Mouse (Mus musculus) spleen, adult 2 months (tissue): Measurements from ENCODE around the gene 1700049E17Rik2. TPM values are rescaled to one million over a fixed set of nuclear protein-coding genes. Genes with fewer than 3 reads are reported as not detected.
"Not testable (repeated sequence)": the region's sequence is repeated elsewhere in the genome, so short reads cannot be mapped to it uniquely, and the experiment has no call there.

Source experiments
- DNase-seq, 2 experiments: peaks; one replicate each; pipeline versions ENCODE4 v3.0.0 to v3.0.0-alpha.2; 2012 to 2021; ENCODE audit warnings: low spot score in 2 of 2, low read depth in 1 of 2
- H3K27ac ChIP-seq: fragments of 200-500 bp; 2 replicates; pipeline ENCODE4 v1.5.1; 2012; ENCODE audit warnings: low read length, inconsistent platforms; ENCODE audit not compliant: insufficient read depth
- H3K27me3 ChIP-seq: fragments of 200-500 bp; 2 replicates; pipeline ENCODE4 v1.6.1; 2012; ENCODE audit warnings: mild to moderate bottlenecking, moderate library complexity, low read length, inconsistent platforms; ENCODE audit not compliant: control insufficient read depth, insufficient read depth
- H3K36me3 ChIP-seq: fragments of 200-500 bp; 2 replicates; pipeline ENCODE4 v1.6.1; 2012; ENCODE audit warnings: mild to moderate bottlenecking, low read length, inconsistent platforms; ENCODE audit not compliant: control insufficient read depth, insufficient read depth
- H3K4me1 ChIP-seq: fragments of 200-500 bp; 2 replicates; pipeline ENCODE4 v1.6.1; 2011; ENCODE audit warnings: inconsistent platforms; ENCODE audit not compliant: control insufficient read depth, insufficient read depth, insufficient read length
- H3K4me3 ChIP-seq: fragments of 200-500 bp; 2 replicates; pipeline ENCODE4 v1.5.1; 2011; ENCODE audit warnings: mild to moderate bottlenecking, inconsistent platforms; ENCODE audit not compliant: insufficient read depth, insufficient read length; ENCODE audit errors: extremely low read depth
- WGBS: fragments of 180-500 bp; shearing (Covaris S2); methylation state at CpG from one replicate; pipeline ENCODE4 v1.1.7; 2018; 5-methylcytosine and 5-hydroxymethylcytosine counted together
- polyA plus RNA-seq: library from polyadenylated mRNA; depleted of rRNA; stranded (reverse); fragments of >200 nt; gene quantifications from 2 replicates; pipeline ENCODE4 v1.2.3, GENCODE M21; 2012; rRNA removed

1700049E17Rik2 gene
- polyA plus RNA-seq = not detected in 2 replicates

DNA sequence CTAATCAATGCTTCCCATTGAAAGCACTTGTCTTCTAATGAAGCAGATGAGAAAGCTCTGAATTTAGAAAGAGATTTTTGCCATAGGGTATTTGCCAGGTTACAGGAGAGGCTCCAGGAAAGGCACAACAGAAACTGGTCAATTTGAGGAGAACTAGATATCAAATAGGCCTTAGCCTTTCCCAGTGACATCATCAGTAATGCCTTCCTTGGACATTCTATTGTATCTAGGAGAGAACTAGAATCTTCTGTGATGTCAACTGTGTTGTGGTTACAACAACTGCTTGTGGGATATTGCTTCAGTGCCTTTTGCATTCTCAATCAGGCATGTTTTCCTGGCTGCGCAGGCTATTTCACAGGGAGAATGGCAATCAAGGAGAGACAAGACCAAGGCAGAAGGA, at the start of gene 1700049E17Rik2:
TSS of gene 1700049E17Rik2 (plus strand) at position 301 of the 400 bp plus-strand sequence.
- DNase-seq, H3K27ac ChIP-seq, H3K27me3 ChIP-seq, H3K36me3 ChIP-seq, H3K4me3 ChIP-seq, H3K4me1 ChIP-seq: not testable (repeated sequence)
- WGBS = no CpG with 5 or more reads among the region's 1 CpGs

DNA sequence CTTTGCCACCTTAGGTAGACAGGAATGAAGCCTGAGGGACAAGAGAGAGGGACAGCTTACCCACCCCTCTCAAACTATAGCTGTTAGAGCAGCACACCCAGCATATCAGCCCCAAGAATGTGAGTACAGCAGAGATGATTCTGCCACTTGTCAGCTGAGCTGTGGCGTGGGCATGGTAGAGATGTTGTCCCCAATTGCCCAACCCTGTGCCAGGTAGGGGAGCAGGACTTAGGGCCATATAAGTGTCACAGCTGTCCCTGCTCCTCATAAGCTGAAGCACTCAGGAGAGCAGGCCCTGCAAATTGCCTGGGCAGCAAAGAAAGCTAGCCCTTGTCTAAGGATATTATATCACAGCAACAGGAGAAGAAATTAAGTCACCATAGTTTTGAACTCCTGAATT, 48.3 kb upstream of the 1700049E17Rik2 start:
- not testable (repeated sequence) for H3K27ac ChIP-seq, H3K27me3 ChIP-seq, H3K4me1 ChIP-seq, H3K4me3 ChIP-seq, DNase-seq, H3K36me3 ChIP-seq
- 82% methylated on average over 1 of the region's 1 CpGs for WGBS

DNA sequence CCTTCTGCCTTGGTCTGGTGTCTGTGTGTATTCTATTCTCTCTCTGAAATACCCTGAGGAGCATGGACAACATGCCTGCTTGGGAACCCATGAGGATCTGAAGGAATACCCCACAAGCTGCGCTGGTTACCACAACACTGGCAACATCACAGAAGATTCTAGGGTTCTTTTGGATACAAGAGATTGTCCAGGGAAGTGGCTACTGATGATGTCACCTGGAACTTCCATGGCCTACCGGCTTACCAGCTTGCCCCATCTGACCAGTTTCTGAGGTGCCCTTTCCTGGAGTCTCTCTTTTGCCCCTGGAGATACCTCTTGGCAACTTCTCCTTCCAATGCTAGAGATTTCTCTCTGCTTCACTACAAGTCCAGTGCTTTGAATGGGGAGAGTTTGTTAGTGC, 17.5 kb upstream of the 1700049E17Rik2 start, which contains the start of gene Gm7970:
TSS of gene Gm7970 (minus strand) at position 101 of the 400 bp plus-strand sequence.
- H3K4me3 ChIP-seq, H3K4me1 ChIP-seq, DNase-seq, H3K36me3 ChIP-seq, H3K27ac ChIP-seq, H3K27me3 ChIP-seq: not testable (repeated sequence)
- WGBS = no CpG with 5 or more reads among the region's 2 CpGs

DNA sequence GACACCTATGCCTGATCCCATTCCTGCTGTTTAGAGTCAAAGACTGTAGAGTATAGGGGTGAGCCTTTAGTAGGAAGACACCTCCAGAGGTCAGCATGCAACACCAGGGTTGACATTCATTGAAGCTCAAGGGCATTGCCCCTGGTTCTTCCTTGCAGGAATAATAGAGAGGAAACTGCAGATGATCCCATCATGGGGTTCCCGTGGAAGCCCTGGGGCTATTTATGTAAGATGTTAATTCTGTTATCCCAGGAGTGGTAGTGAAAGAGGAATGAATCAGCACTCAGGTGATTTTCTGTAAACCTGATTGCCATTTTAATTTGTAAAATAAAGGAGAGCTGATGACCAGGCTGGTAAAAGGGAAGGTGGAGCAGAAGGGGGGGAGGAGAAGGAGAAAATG, 13.3 kb downstream of the 1700049E17Rik2 start:
- WGBS = 70% methylated on average over 1 of the region's 1 CpGs

DNA sequence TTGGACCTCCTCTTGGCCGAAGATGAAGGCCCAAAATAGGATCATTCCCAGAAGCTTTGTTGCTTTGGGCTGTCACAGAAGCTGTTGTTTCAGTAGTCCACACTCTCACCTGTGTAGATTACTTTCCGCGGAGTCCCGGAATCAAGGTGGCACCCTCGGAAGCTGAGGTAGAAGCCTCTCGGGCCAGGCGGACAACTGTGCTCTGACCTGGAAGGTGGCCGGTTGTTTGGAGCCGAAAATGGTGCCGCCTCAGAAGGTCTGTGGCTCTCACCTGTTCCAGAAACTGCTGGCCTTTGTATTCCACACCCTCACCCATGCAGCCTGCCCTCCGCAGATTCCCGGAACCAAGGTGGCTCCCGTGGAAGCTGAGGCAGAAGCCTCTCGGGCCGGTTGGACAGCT, 27.9 kb downstream of the 1700049E17Rik2 start:
- WGBS = 93% methylated on average over 15 of the region's 15 CpGs
- not testable (repeated sequence) for H3K27ac ChIP-seq, DNase-seq, H3K4me3 ChIP-seq, H3K27me3 ChIP-seq, H3K4me1 ChIP-seq, H3K36me3 ChIP-seq

More for the DNA sequence above, 13.3 kb downstream of the 1700049E17Rik2 start:
- not testable (repeated sequence) for H3K4me1 ChIP-seq, H3K27ac ChIP-seq, H3K36me3 ChIP-seq, H3K27me3 ChIP-seq, H3K4me3 ChIP-seq, DNase-seq

DNA sequence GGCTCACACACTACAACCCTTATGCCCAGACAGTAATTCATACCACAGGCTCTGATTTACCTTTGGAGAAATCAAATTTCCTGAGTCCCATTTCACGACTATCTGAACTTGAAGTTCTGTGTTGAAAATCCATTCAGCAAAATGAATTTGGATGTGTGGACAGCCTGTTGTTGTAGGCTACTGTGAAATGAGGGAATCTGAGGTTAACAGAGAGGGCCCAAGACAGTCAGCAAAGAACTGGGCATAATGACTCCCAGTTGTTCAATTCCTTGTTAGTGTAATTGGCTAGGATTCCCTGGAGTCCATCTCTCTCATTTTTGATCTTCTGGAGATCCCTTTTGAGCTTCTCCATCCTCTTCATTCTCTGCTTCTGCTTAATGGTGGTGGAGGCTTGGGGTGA, 37.7 kb downstream of the 1700049E17Rik2 start:
- not testable (repeated sequence) for H3K4me1 ChIP-seq, DNase-seq, H3K36me3 ChIP-seq, H3K27ac ChIP-seq, H3K4me3 ChIP-seq, H3K27me3 ChIP-seq
- WGBS = 92% methylated on average over 1 of the region's 1 CpGs

DNA sequence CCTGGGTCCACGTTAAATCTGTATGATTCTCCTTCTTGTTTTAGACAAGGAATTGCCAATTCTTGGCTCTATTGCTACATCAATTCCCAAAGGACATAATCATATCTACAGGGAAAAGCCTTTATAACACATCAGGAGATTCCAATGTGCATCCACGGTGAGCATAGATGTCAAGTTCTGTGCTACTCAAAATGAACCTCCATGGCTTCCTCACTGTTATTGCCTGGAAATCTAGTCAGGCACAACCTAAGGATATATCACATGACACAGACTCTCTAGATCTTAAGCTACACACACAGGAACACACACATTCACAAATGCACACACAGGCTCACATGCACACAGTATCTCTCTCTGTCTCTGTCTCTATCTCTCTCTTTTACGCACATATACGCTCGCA, 49.5 kb downstream of the 1700049E17Rik2 start:
- not testable (repeated sequence) for H3K27ac ChIP-seq, H3K36me3 ChIP-seq, H3K27me3 ChIP-seq, H3K4me3 ChIP-seq, DNase-seq, H3K4me1 ChIP-seq
- 86% methylated on average over 5 of the region's 5 CpGs for WGBS

DNA sequence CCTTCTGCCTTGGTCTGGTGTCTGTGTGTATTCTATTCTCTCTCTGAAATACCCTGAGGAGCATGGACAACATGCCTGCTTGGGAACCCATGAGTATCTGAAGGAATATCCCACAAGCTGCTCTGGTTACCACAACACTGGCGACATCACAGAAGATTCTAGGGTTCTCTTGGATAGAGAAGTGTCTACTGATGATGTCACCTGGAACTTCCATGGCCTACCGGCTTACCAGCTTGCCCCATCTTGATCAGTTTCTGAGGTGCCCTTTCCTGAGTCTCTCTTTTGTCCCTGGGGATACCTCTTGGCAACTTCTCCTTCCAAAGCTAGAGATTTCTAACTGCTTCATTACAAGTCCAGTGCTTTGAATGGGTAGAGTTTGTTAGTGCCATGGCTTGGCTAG, 51.5 kb downstream of the 1700049E17Rik2 start, which contains the start of gene Gm3072:
TSS of gene Gm3072 (minus strand) at position 101 of the 400 bp plus-strand sequence.
- not testable (repeated sequence) for H3K4me3 ChIP-seq, H3K27ac ChIP-seq, H3K4me1 ChIP-seq, H3K27me3 ChIP-seq, H3K36me3 ChIP-seq, DNase-seq
- 81% methylated on average over 1 of the region's 2 CpGs for WGBS

DNA sequence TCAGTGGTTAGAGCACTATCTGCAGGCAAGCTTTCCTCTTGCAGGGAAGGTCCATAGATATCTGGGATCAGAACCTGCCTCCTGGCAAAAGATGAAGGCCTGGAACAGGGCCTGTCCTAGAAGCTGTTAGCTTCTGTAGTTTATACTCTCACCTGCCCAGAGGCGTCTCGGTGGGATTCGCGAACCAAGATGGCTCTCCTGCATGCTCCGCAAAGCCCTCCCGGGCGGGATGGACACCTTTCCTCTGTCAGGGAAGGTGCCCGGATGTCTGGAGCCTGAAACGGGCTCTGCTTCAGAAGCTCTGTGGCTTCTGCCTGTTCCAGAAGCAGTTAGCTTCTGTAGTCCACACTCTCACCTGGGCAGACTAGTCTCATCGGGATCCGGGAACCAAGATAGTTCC, 57.1 kb downstream of the 1700049E17Rik2 start:
- H3K36me3 ChIP-seq, H3K27ac ChIP-seq, H3K4me1 ChIP-seq, H3K27me3 ChIP-seq, H3K4me3 ChIP-seq: not testable (repeated sequence)
- WGBS = 96% methylated on average over 9 of the region's 11 CpGs
- peak in 1 of 2 experiments; percentile 7 for DNase-seq
